Mouse (Mus musculus) heart, adult 2 months (tissue): ENCODE results near the gene Vmn1r6. TPM values are rescaled to one million over a fixed set of nuclear protein-coding genes. Genes with fewer than 3 reads are reported as not detected.
"Not testable (repeated sequence)": the region's sequence is repeated elsewhere in the genome, so short reads cannot be mapped to it uniquely, and the experiment has no call there.

Source experiments
- DNase-seq, 2 experiments: peaks; one replicate each; pipeline ENCODE4 v3.0.0; 2021
- H3K27ac ChIP-seq: fragments of 200-600 bp; 2 replicates; pipeline ENCODE4 v1.8.1; 2022
- H3K27me3 ChIP-seq: fragments of 200-500 bp; 2 replicates; pipeline ENCODE4 v1.6.1; 2012; ENCODE audit warnings: mild to moderate bottlenecking, low read length, inconsistent platforms, mixed read lengths; ENCODE audit not compliant: control insufficient read depth, insufficient read depth
- H3K36me3 ChIP-seq: fragments of 200-500 bp; 2 replicates; pipeline ENCODE4 v1.6.1; 2012; ENCODE audit warnings: low read length, inconsistent platforms; ENCODE audit not compliant: control insufficient read depth, insufficient read depth
- H3K4me1 ChIP-seq: fragments of 200-500 bp; 2 replicates; pipeline ENCODE4 v1.6.1; 2011; ENCODE audit warnings: low read length; ENCODE audit not compliant: control insufficient read depth, insufficient read depth
- H3K4me3 ChIP-seq: fragments of 200-600 bp; 2 replicates; pipeline ENCODE4 v1.8.1; 2022
- H3K79me2 ChIP-seq: fragments of 200-500 bp; replicated peaks from 2 replicates; pipeline ENCODE4 v1.6.1; 2012; ENCODE audit warnings: mild to moderate bottlenecking, inconsistent platforms, low read length, moderate library complexity, mixed read lengths; ENCODE audit not compliant: control insufficient read depth, insufficient read depth
- H3K9ac ChIP-seq: fragments of 200-500 bp; 2 replicates; pipeline ENCODE4 v1.6.1; 2012; ENCODE audit warnings: low read depth, mild to moderate bottlenecking, control low read depth, inconsistent platforms, low read length, mixed read lengths
- CTCF ChIP-seq: fragments of 200-600 bp; IDR thresholded peaks from 2 replicates; pipeline ENCODE4 v1.8.1; 2022; ENCODE audit warnings: antibody characterized with exemption, mild to moderate bottlenecking, moderate library complexity
- EP300 ChIP-seq: fragments of 200-500 bp; IDR thresholded peaks from 2 replicates; pipeline ENCODE4 v1.6.1; 2011; ENCODE audit warnings: low read depth, low read length, control low read depth; ENCODE audit not compliant: insufficient read depth
- POLR2A ChIP-seq: fragments of 200-500 bp; IDR thresholded peaks from 2 replicates; pipeline ENCODE4 v1.6.1; 2011; ENCODE audit warnings: mild to moderate bottlenecking, low read depth, low read length, control low read depth; ENCODE audit not compliant: insufficient read depth
- WGBS: fragments of 180-500 bp; shearing (Covaris S2); methylation state at CpG from one replicate; pipeline ENCODE4 v1.1.7; 2018; 5-methylcytosine and 5-hydroxymethylcytosine counted together
- intact Hi-C: fragments of 180-260 bp; cut with DNase I; formaldehyde crosslinking; loops from one replicate; pipeline ENCODE4 v1.15.1; 2025
- long read RNA-seq: library from polyadenylated mRNA; stranded (forward); transcript quantifications from one replicate; pipeline ENCODE4 v2.0.0, GENCODE M21; 2021
- polyA plus RNA-seq: library from polyadenylated mRNA; depleted of rRNA; stranded (reverse); fragments of >200 nt; gene quantifications from 2 replicates; pipeline ENCODE4 v1.2.3, GENCODE M21; 2012; rRNA removed
- total RNA-seq, 2 experiments: library from RNA; stranded (reverse); gene quantifications; 2 replicates each; pipeline ENCODE4 v1.2.3; 2021

Gene Vmn1r6
- total RNA-seq (not detected), polyA plus RNA-seq (not detected in 2 replicates)
- long read RNA-seq = 0 reads

DNA sequence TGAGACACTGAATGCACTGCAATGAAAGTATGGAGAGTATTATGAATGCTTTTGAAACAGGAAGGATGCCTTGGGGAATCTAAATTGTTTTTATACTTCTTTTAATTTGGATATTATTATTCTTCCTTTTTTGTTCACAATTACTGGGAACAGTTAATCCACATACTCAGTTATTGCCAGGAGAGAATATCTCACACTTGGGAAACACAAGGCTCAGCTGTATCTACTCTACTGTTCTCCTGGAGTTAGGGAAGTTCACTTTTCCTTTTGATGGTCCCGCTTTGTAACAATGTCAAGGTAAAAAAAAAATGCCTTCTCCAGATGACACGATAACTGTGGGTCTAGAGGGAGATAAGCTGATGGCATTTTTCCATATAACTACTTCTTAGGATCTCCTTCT is at the start of gene Vmn1r6:
TSS of gene Vmn1r6 (plus strand) at position 301 of the 400 bp plus-strand sequence.
- no peak within 1 kb of the TSS for H3K9ac ChIP-seq
- H3K27me3 ChIP-seq = no peaks in the 10 kb centered on the region
- H3K4me3 ChIP-seq = no peak within 1 kb of the TSS
- H3K36me3 ChIP-seq = no peaks in the 10 kb centered on the region
- WGBS = 54% methylated on average over 2 of the region's 2 CpGs
- intact Hi-C loops = no loop called here
- TF ChIP-seq CTCF (no peak), EP300 (no peak), POLR2A (no peak)
- no peak for DNase-seq
- no peak within 1 kb of the TSS for H3K27ac ChIP-seq
- H3K79me2 ChIP-seq = no peaks in the 10 kb centered on the region
- no peaks in the 10 kb centered on the region for H3K4me1 ChIP-seq

- no peaks in the 10 kb centered on the region for H3K79me2 ChIP-seq
- intact Hi-C loops = no loop called here
- no peak for TF ChIP-seq EP300
- TF ChIP-seq CTCF = no peak
- H3K27ac ChIP-seq = no peak overlapping the region
- WGBS = 43% methylated on average over 5 of the region's 5 CpGs
- no peaks in the 10 kb centered on the region for H3K36me3 ChIP-seq
- no peak overlapping the region for H3K4me3 ChIP-seq
- H3K27me3 ChIP-seq = no peaks in the 10 kb centered on the region
- no peak for DNase-seq
- no peaks in the 10 kb centered on the region for H3K4me1 ChIP-seq
- H3K9ac ChIP-seq = no peak overlapping the region
Observed at GRCm38 (mm10) chr6:56956436-56956835, 40.6 kb upstream of the Vmn1r6 start.

GRCm38 (mm10) chr6:56969973-56970372 is 27.1 kb upstream of the Vmn1r6 start, which contains the start of gene Vmn1r5:
Gene Vmn1r5, plus strand, starts transcription at chr6:56970273.
- intact Hi-C loops = no loop called here
- no peaks in the 10 kb centered on the region for H3K79me2 ChIP-seq
- H3K4me3 ChIP-seq = no peak within 1 kb of the TSS
- no peak for TF ChIP-seq EP300
- TF ChIP-seq CTCF = no peak
- TF ChIP-seq POLR2A = no peak
- no peak within 1 kb of the TSS for H3K27ac ChIP-seq
- no peaks in the 10 kb centered on the region for H3K36me3 ChIP-seq
- no peak for DNase-seq
- no peak within 1 kb of the TSS for H3K9ac ChIP-seq
- H3K27me3 ChIP-seq = no peaks in the 10 kb centered on the region
- H3K4me1 ChIP-seq = no peaks in the 10 kb centered on the region

- intact Hi-C loops, H3K79me2 ChIP-seq, H3K4me3 ChIP-seq, H3K27ac ChIP-seq, H3K4me1 ChIP-seq, H3K27me3 ChIP-seq, DNase-seq, H3K9ac ChIP-seq, H3K36me3 ChIP-seq: not testable (repeated sequence)
- WGBS = 81% methylated on average over 2 of the region's 2 CpGs
Observed at GRCm38 (mm10) chr6:57025224-57025623, 28.2 kb downstream of the Vmn1r6 start, which contains the start of gene Vmn1r7. Gene Vmn1r7, minus strand, starts transcription at chr6:57025324.

DNA sequence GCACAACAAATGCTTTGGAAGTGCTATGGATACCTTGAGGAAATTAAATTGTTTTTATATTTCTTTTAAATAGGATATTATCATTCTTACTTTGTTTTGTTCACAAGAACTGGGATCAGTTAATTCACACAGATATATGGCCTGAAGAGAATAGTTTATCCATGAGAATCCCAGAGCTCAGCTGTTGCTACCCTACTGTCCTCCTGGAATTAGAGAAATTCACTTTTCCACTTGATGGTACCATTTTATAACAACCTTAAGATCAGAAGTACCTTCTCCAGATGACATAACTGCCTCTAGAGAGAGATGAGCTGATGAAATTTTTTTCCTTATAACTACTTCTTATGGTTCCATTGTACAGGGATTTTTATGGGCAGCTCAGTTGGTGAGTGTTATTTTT is 34.9 kb downstream of the Vmn1r6 start, which contains the start of gene Vmn1r8:
TSS of gene Vmn1r8 (plus strand) at position 301 of the 400 bp plus-strand sequence.
- DNase-seq = no peak

GRCm38 (mm10) chr6:57034674-57035073 is 37.6 kb downstream of the Vmn1r6 start:
- no peak for DNase-seq
- TF ChIP-seq CTCF (no peak), EP300 (no peak), POLR2A (no peak)

More for the DNA sequence above, 34.9 kb downstream of the Vmn1r6 start, which contains the start of gene Vmn1r8:
- no peaks in the 10 kb centered on the region for H3K27me3 ChIP-seq
- H3K9ac ChIP-seq = no peak within 1 kb of the TSS
- H3K27ac ChIP-seq = no peak within 1 kb of the TSS
- H3K79me2 ChIP-seq = no peaks in the 10 kb centered on the region
- H3K4me3 ChIP-seq = no peak within 1 kb of the TSS
- no peak for TF ChIP-seq CTCF
- no peak for TF ChIP-seq POLR2A
- no peak for TF ChIP-seq EP300
- H3K36me3 ChIP-seq = no peaks in the 10 kb centered on the region
- intact Hi-C loops = no loop called here
- H3K4me1 ChIP-seq = no peaks in the 10 kb centered on the region

More at GRCm38 (mm10) chr6:57034674-57035073, 37.6 kb downstream of the Vmn1r6 start:
- no peaks in the 10 kb centered on the region for H3K27me3 ChIP-seq
- no peaks in the 10 kb centered on the region for H3K36me3 ChIP-seq
- no peaks in the 10 kb centered on the region for H3K4me1 ChIP-seq
- H3K79me2 ChIP-seq = no peaks in the 10 kb centered on the region
- H3K27ac ChIP-seq = no peak overlapping the region
- 60% methylated on average over 2 of the region's 2 CpGs for WGBS
- intact Hi-C loops = no loop called here
- H3K9ac ChIP-seq = no peak overlapping the region
- H3K4me3 ChIP-seq = no peak overlapping the region

Other genes starting within 250 kb of the Vmn1r6 start
- gene Kbtbd2, start 199.4 kb upstream of the Vmn1r6 start, total RNA-seq = 10 to 100 TPM; 28.9 to 30.6 TPM
- gene Kbtbd2, start 199.4 kb upstream of the Vmn1r6 start, polyA plus RNA-seq = 7.7 and 15.6 TPM in 2 replicates
- gene Fkbp9, start 165.2 kb upstream of the Vmn1r6 start, total RNA-seq = 10 to 100 TPM; 84.5 to 85.9 TPM
- 44.1 and 89.8 TPM in 2 replicates for gene Fkbp9, start 165.2 kb upstream of the Vmn1r6 start, polyA plus RNA-seq
- 10 to 100 TPM; 62.4 to 75.5 TPM for gene Nt5c3, start 73.3 kb upstream of the Vmn1r6 start, total RNA-seq
- 16.9 and 49.2 TPM in 2 replicates for gene Nt5c3, start 73.3 kb upstream of the Vmn1r6 start, polyA plus RNA-seq
- under 1 TPM in 1 of 2 experiments, not detected in 1; 0.16 TPM for gene Vmn1r4, start 73.2 kb upstream of the Vmn1r6 start, total RNA-seq
- gene Vmn1r4, start 73.2 kb upstream of the Vmn1r6 start, polyA plus RNA-seq = 0.06 and 0.29 TPM in 2 replicates
- not detected for gene Vmn1r5, start 27.0 kb upstream of the Vmn1r6 start, total RNA-seq
- not detected in 2 replicates for gene Vmn1r5, start 27.0 kb upstream of the Vmn1r6 start, polyA plus RNA-seq
- gene Vmn1r7, start 28.1 kb downstream of the Vmn1r6 start, total RNA-seq = not detected
- gene Vmn1r7, start 28.1 kb downstream of the Vmn1r6 start, polyA plus RNA-seq = not detected in 2 replicates
- not detected for gene Vmn1r8, start 35.0 kb downstream of the Vmn1r6 start, total RNA-seq
- gene Vmn1r8, start 35.0 kb downstream of the Vmn1r6 start, polyA plus RNA-seq = not detected in 2 replicates
- not detected for gene Vmn1r9, start 69.5 kb downstream of the Vmn1r6 start, total RNA-seq
- not detected in 2 replicates for gene Vmn1r9, start 69.5 kb downstream of the Vmn1r6 start, polyA plus RNA-seq
- gene Vmn1r10, start 112.2 kb downstream of the Vmn1r6 start, total RNA-seq = not detected
- not detected in 2 replicates for gene Vmn1r10, start 112.2 kb downstream of the Vmn1r6 start, polyA plus RNA-seq
- not detected for gene Vmn1r11, start 136.2 kb downstream of the Vmn1r6 start, total RNA-seq
- not detected in 2 replicates for gene Vmn1r11, start 136.2 kb downstream of the Vmn1r6 start, polyA plus RNA-seq
- not detected for gene Vmn1r12, start 159.7 kb downstream of the Vmn1r6 start, total RNA-seq
- gene Vmn1r12, start 159.7 kb downstream of the Vmn1r6 start, polyA plus RNA-seq = not detected in 2 replicates
- gene Vmn1r13, start 206.0 kb downstream of the Vmn1r6 start, total RNA-seq = not detected
- gene Vmn1r13, start 206.0 kb downstream of the Vmn1r6 start, polyA plus RNA-seq = not detected in 2 replicates
- not detected for gene Vmn1r14, start 234.4 kb downstream of the Vmn1r6 start, total RNA-seq
- not detected in 2 replicates for gene Vmn1r14, start 234.4 kb downstream of the Vmn1r6 start, polyA plus RNA-seq